Mouse (Mus musculus) small intestine, adult 2 months (tissue): ENCODE data around the gene Svop.

Source experiments
- CTCF ChIP-seq: fragments of 200-500 bp; IDR thresholded peaks from 2 replicates; pipeline ENCODE4 v1.5.1; 2012; ENCODE audit warnings: low read depth, mild to moderate bottlenecking, control low read depth, inconsistent platforms, low read length, moderate library complexity, mixed read lengths; ENCODE audit not compliant: insufficient replicate concordance, insufficient read length; ENCODE audit errors: extremely low read depth
- POLR2A ChIP-seq: fragments of 200-500 bp; IDR thresholded peaks from 2 replicates; pipeline ENCODE4 v1.6.1; 2012; ENCODE audit warnings: low read depth, mild to moderate bottlenecking, control low read depth, inconsistent platforms, low read length, moderate library complexity

- TF ChIP-seq CTCF (no peak), POLR2A (no peak)
Observed at GRCm38 (mm10) chr5:114126008-114126407, 34.6 kb upstream of the Svop start.
